Mouse (Mus musculus): ENCODE measurements around the gene Slc2a13.

Slc2a13 gene

GRCm38 (mm10) chr15:91372464-91373202 is 200.4 kb downstream of the Slc2a13 start:
- DNase-seq: peak in 1 of 2 experiments; percentile 36

GRCm38 (mm10) chr15:91371859-91372394 is 201.1 kb downstream of the Slc2a13 start:
- DNase-seq: no peak

DNA sequence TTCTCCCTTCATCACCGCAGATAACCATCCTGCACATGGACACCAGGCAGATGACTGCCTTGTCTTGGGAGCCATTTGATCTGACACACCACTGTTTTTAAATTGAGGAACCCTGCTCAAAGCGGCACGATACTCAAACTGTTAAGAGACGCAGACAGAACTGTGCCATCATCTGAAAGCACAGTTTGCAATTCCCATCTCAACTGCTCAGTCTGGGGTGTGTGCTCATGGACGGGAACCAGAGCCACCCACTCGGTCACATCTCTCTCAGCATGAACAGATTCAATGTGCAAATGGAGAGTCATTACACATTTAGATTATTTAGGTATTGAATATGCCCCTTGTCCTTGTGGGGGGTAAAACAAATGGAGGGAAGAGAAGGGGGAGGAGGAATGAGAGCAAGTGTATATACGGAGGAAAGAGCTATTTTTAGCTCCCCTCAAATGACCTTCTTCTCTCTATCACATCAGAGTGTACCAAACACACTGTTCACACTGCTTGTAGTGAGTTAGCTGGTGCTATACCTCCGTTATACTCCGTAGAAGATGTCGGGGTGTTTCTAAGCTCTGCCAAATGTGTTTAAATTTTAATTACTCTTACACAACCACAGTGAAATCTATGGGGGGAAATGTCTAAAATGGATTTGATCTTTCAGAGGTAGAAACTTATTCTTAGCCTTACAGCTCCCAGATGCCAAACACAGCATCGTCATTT is 203.2 kb downstream of the Slc2a13 start:
- peak in 1 of 2 experiments; percentile 19 for DNase-seq

DNA sequence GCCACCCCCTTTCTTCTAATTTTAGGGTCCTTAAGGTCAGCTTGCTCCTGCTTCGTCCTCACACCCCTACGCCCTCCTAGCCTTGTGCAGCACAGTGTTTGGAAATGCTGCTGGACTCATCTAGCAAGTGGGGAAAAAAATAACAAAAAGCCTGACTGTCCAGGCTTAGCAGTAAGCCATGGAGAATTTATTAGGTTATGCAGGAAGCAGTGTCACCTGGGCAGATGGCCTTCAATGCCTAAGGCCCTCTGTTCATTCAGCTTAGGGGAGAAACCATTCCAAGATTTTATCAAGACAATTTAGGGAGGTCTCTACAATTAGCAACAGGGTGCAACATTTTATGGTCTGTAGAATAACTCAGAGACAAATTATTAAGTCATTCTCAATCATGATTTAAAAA is 212.6 kb downstream of the Slc2a13 start:
- DNase-seq: no peak

DNA sequence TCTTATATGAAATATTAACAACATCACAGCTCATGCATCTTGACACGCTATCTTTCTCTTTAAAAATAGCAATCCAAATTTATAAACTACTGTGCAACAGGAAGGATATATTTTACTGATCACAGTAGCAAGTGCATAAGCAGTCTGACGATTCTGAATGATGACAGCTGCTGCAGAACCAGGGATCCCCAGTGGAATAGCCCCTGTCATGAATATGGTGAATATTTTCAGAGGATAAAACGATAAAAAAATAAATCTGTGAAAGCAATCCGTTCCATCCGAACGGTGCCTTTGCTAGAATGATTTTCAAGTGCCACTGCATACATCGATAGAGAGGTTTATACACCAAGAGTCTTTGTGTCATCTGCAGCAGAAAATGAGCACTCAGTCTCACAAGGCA is 222.1 kb downstream of the Slc2a13 start:
- DNase-seq: no peak

DNA sequence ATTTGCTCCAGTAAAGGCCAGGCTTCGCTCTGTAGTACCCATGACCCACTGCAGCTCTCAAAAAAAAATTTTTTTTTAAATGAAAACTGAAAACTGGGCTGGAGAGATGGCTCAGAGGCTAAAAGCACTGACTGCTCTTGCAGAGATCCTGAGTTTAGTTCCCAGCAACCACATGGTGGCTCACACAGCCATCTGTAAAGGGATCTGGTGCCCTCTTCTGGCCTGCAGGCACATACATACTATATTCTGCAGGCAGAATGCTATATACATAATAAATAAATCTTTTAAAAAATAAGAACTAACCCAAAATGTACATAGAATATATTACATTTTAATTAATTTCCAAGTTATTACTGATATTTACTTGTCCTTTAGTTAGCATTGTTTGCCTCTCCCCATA is 234.7 kb downstream of the Slc2a13 start:
- DNase-seq: peak in 1 of 2 experiments; percentile 25

DNA sequence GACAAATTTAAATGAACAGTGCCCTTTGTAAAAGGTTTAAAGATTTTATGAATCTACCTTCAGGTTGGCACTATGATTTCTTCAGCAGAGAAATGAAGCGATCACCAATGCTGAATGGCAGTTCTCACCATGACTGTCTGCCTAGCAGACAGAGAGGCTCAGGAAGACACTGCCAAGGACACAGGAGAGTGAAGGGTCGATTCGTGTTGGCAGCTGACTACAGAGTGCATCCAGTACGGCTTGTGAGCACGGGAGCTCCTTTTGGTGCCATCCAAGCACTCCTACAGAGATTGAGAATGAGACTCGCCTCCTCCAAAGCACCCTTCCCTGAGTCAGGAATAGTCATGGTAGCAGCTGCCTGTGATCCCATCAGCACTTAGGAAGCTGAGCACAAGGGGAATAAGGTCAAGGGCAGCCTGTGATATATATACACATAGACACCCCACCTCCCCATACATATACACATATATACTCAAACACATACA is 238.6 kb downstream of the Slc2a13 start:
- no peak for DNase-seq

DNA sequence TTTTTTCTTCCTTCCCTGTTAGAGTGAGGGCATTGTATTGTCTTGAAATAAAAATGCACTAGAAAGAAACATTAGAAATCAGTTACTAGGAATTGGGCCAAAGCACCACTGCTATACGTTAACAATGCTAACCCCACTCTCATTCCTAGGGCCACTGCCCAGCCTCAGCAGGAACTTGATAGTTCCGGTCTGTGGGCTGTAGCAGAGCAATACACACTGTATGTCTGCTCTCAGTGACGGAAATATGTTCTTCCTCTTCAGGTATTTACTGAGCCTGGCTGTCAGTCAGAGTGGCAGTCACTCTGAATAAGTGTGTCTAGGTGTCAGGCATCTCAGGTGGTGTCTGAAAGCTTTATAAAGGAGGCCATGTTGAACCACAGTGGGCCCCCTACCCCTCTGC is 245.3 kb downstream of the Slc2a13 start:
- DNase-seq: no peak

DNA sequence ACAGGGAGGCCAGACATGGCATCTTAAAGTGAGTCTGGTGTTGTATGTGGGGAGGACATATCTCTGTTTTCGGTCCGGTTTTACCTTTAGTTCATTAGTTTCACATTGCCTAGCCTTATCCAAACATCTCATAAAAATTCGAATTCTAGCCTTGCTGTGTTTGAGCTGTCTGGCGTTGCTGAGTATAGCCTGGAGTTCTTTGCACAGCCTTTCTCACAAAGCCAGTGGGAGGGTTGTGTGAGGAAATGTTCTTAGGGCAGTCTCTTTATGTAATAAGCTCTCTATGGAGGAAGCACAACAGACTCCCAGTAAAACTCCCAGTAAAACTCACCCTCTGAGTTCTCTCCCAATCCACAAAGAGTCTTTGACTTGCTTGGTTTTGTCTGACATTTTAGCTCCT is 246.0 kb downstream of the Slc2a13 start:
- DNase-seq: no peak

- DNase-seq: peak in 1 of 2 experiments; percentile 54
Observed at GRCm38 (mm10) chr15:91319376-91319775, 253.7 kb downstream of the Slc2a13 start.

GRCm38 (mm10) chr15:91316964-91317363 is 256.1 kb downstream of the Slc2a13 start:
- no peak for DNase-seq

GRCm38 (mm10) chr15:91314402-91315318 is 258.4 kb downstream of the Slc2a13 start:
- peak in 1 of 2 experiments; percentile 18 for DNase-seq

- DNase-seq: peak in 1 of 2 experiments; percentile 53
Observed at GRCm38 (mm10) chr15:91304296-91304852, 268.7 kb downstream of the Slc2a13 start.

- peak; percentile 91 to 94 for DNase-seq
Observed at GRCm38 (mm10) chr15:91301366-91301765, 271.7 kb downstream of the Slc2a13 start.

DNA sequence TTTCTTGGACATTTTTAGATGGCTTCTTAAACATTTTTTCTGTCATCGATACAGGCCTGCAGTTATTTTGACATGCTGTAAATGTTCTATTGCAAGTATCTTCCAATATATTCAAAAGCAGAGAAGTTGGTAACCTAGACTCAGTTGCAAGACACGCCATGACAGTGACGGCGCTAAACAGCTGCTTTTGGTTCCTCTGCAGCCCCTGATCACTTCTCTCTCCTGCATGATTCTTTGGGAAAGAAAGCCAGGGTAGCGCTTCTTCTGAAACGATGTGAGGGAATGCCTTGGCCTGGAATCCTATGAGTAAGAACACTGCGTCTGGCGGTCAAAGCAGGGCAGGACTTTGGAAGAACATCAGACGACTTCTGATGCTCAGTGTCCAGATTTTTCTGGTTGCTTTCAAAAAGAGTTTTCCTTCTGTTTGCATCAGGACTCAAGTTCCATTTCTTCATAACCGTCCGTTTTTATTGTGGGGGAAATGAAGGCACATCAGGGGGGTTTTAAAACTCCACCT is 273.7 kb downstream of the Slc2a13 start:
- DNase-seq: no peak

DNA sequence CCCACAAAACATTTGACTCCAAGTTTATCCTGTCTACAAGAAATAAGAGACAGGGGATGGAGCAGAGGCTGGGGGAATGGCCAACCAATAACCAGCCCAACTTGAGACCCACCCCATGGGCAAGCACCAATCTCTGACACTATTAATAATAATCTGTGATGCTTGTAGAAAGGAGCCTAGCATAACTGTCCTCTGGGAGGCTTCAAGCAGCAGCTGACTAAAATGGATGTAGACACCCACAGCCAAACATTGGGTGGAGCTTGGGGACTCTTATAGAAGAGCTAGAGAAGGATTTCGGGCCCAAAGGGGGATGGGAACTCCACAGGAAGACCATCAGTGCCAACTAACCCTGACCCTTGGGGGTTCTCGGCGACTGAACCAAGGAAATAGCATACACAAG is 289.6 kb downstream of the Slc2a13 start:
- DNase-seq: no peak

DNA sequence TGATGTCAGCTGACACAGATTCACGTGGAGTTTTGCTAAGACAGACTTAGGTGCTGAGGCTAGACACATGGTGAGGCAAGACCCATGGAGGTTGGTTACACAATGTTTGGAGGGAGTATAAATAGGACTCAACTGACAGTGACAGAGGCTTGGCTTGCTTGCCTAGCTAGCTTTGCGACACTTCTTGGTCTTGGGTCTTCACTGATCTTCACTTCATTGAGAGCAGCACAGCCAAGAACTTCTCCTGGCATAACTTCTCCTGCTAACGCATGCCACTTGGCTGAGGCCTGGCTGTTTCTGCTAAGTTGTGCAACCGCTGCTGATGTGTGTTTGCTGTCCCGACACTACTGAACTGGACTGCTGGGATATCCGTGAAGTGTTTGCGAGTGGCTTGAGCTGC is 290.2 kb downstream of the Slc2a13 start:
- DNase-seq: no peak

GRCm38 (mm10) chr15:91281521-91281920 is 291.5 kb downstream of the Slc2a13 start:
- no peak for DNase-seq

DNA sequence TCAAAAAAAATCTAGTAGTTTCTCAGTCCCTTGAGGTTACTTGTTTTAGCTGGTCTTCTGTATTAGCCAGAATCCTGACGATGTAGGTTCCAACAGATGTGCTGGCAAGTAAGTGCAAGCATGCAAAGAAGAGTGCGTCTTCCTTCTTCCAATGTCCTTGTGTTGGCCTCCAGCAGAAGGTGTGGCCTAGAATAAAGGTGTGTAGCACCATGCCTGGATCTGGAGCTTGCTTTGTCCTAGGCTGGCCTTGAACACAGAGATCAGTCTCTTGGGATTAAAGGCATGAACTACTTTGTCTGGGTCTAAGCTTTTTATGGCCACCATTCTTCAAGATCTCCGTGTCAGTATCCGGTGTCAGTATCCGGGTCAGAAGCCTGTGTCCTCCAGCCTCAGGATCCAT is 293.5 kb downstream of the Slc2a13 start:
- DNase-seq: no peak

DNA sequence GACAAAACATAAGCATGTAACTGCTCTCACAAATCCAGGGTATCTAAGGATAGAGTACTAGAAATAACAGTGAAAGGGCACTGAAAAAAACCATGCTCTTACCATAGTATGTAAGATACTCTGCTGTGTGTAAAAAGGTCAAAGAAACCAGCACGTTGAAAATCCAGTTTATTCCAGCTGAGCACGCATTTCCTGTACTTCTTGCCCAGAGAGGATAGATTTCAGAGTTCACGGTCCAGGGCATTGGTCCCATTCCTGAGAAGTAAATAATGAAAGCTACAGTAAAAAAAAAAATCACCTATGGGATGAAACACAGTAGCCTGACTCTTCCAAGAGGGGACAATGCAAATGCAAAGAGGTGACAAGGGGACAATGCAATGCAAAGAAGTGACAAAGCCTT is 297.1 kb downstream of the Slc2a13 start:
- no peak for DNase-seq

- DNase-seq: no peak
Observed at GRCm38 (mm10) chr15:91268532-91268931, 304.5 kb downstream of the Slc2a13 start.

DNA sequence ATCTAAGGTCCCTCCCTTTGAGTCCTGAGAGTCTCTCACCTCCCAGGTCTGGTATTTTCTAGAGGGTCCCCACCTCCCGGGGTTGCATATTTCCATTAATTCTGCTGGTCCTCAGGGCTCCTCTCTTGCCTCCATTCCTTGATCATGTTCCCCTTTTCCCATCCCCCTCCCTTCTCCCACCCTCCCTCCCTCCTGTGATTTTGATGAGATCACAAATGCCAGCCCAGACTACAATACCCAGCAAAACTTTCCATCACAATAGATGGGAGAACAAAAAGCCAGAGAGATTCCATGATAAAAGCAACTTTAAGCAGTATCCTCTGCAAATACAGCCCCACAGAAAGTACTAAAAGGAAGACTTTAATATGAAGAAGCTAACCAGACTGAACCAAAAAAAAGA is 309.1 kb downstream of the Slc2a13 start:
- no peak for DNase-seq

Data from cerebellum, postnatal 25 days (tissue).